Mouse (Mus musculus) heart, adult 2 months (tissue): ENCODE data around the gene Bcl2l10.

Experiments used
- CTCF ChIP-seq: fragments of 200-600 bp; IDR thresholded peaks from 2 replicates; pipeline ENCODE4 v1.8.1; 2022; ENCODE audit warnings: antibody characterized with exemption, mild to moderate bottlenecking, moderate library complexity
- EP300 ChIP-seq: fragments of 200-500 bp; IDR thresholded peaks from 2 replicates; pipeline ENCODE4 v1.6.1; 2011; ENCODE audit warnings: low read depth, low read length, control low read depth; ENCODE audit not compliant: insufficient read depth
- POLR2A ChIP-seq: fragments of 200-500 bp; IDR thresholded peaks from 2 replicates; pipeline ENCODE4 v1.6.1; 2011; ENCODE audit warnings: mild to moderate bottlenecking, low read depth, low read length, control low read depth; ENCODE audit not compliant: insufficient read depth

GRCm38 (mm10) chr9:75368779-75369178, 21.2 kb downstream of the Bcl2l10 start:
- TF ChIP-seq EP300 (no peak), CTCF (no peak), POLR2A (no peak)
